Mouse (Mus musculus) intestine, embryonic 16.5 days (tissue): ENCODE results near the gene Pphln1. TPM values are rescaled to one million over a fixed set of nuclear protein-coding genes. Genes with fewer than 3 reads are reported as not detected.

ENCODE experiments used
- ATAC-seq: fragments of 200-750 bp; cut with Nextera tagmentation; 2 replicates; pipeline ENCODE4 v1.8.0; 2017; ENCODE audit warnings: moderate TSS enrichment, moderate library complexity
- H3K27ac ChIP-seq: fragments of 300-500 bp; sonication (generic); 2 replicates; pipeline ENCODE4 v1.5.1; 2014; ENCODE audit warnings: mild to moderate bottlenecking, low read length
- H3K27me3 ChIP-seq: fragments of 300-500 bp; sonication (generic); replicated peaks from 2 replicates; pipeline ENCODE4 v1.6.1; 2014; ENCODE audit warnings: low read length, control low read depth, mixed read lengths; ENCODE audit not compliant: control insufficient read depth, insufficient read depth
- H3K36me3 ChIP-seq: fragments of 300-500 bp; sonication (generic); 2 replicates; pipeline ENCODE4 v1.6.1; 2014; ENCODE audit warnings: low read length, control low read depth; ENCODE audit not compliant: control insufficient read depth, insufficient read depth
- H3K4me1 ChIP-seq: fragments of 300-500 bp; sonication (generic); 2 replicates; pipeline ENCODE4 v1.6.1; 2014; ENCODE audit warnings: low read length, control low read depth, mixed read lengths; ENCODE audit not compliant: control insufficient read depth, insufficient read depth
- H3K4me2 ChIP-seq: fragments of 300-500 bp; sonication (generic); 2 replicates; pipeline ENCODE4 v1.6.1; 2014; ENCODE audit warnings: low read depth, low read length, control low read depth
- H3K4me3 ChIP-seq: fragments of 300-500 bp; sonication (generic); 2 replicates; pipeline ENCODE4 v1.5.1; 2014; ENCODE audit warnings: mild to moderate bottlenecking, low read length
- H3K9ac ChIP-seq: fragments of 300-500 bp; sonication (generic); 2 replicates; pipeline ENCODE4 v1.6.1; 2014; ENCODE audit warnings: low read depth, low read length
- H3K9me3 ChIP-seq: fragments of 300-500 bp; sonication (generic); 2 replicates; pipeline ENCODE4 v1.6.1; 2016; ENCODE audit warnings: low read length, control low read depth; ENCODE audit not compliant: control insufficient read depth
- WGBS: fragments of 180-500 bp; shearing (Covaris S2); extraction: QIAGEN DNeasy Blood & Tissue Kit; methylation state at CpG from one replicate; pipeline ENCODE4 v1.1.7; 2014; 5-methylcytosine and 5-hydroxymethylcytosine counted together
- polyA plus RNA-seq: library from polyadenylated mRNA; unstranded; fragments of >200 nt; fragmentation: Nextera tagmentation; extraction: Ambion mirVana; gene quantifications from 2 replicates; pipeline ENCODE4 v1.2.1, GENCODE M21; 2015

Pphln1 gene
- polyA plus RNA-seq, 1 experiment from 2014 or later, result 29.2 TPM

DNA sequence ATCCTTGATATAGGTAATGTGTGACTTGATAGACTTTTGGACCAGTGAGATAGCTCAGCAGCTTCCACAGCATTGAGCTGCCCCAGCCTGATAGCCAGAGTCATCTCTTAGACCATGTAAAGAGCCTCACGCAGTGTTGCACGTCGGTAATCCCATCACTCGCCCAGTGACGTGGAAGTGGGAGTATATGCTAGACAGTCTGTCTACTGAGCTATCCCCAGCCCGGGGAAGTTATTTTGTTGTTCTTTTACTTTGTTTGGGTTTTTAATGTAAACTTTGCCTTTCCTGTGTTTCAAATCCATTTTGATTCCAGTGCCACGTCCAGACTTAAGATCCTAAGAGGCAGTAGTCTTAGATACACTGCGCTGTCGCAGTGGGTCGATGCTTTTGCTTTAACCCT, 83.0 kb downstream of the Pphln1 start:
- ATAC-seq, result no peak
- H3K9me3 ChIP-seq, result no peaks in the 10 kb centered on the region
- no peaks in the 10 kb centered on the region for H3K36me3 ChIP-seq
- H3K4me3 ChIP-seq, result no peak overlapping the region
- no peak overlapping the region for H3K9ac ChIP-seq
- no peak overlapping the region for H3K27ac ChIP-seq
- H3K4me1 ChIP-seq, result no peaks in the 10 kb centered on the region
- 75% methylated on average over 10 of the region's 10 CpGs for WGBS
- no peaks in the 10 kb centered on the region for H3K27me3 ChIP-seq
- H3K4me2 ChIP-seq, result no peak overlapping the region

DNA sequence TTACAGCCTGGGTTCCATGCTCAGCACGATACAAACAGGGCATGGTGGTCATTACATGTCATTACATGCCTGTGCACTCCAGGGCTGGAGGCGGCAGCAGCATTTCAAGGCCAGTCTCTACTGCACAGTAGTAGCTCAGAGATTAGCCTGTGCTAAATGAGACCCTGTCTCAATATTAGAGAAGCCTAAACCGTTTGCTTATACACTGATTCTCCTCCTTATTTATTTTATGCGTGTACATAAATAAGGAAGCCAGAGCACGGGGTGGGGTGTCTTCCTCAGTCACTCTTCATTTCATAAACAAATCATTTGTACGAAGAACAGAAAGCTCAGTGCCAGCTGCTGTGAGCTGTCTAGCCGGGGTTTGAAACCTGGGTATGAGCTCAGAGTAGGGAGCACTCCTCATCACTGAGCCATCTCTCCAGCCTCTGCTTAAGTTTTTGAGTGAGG, 86.1 kb downstream of the Pphln1 start:
- Histone ChIP-seq H3K9ac (no peak overlapping the region), H3K27ac (0 out of 2 replicates have a peak overlapping the region, but pooled peaks have one; percentile 16), H3K27me3 (no peaks in the 10 kb centered on the region), H3K9me3 (no peaks in the 10 kb centered on the region), H3K4me3 (no peak overlapping the region), H3K4me2 (no peak overlapping the region), H3K36me3 (no peaks in the 10 kb centered on the region), H3K4me1 (no peaks in the 10 kb centered on the region)
- WGBS, result 42% methylated on average over 7 of the region's 7 CpGs
- ATAC-seq, result peak; percentile 40; the same call in 1 of the 2 replicates

- Histone ChIP-seq H3K4me1 (no peaks in the 10 kb centered on the region), H3K27me3 (no peaks in the 10 kb centered on the region), H3K9me3 (no peaks in the 10 kb centered on the region), H3K27ac (no peak overlapping the region), H3K4me3 (no peak overlapping the region), H3K36me3 (no peaks in the 10 kb centered on the region), H3K4me2 (no peak overlapping the region), H3K9ac (no peak overlapping the region)
- ATAC-seq, result no peak
- WGBS, result 63% methylated on average over 3 of the region's 3 CpGs
Measured at GRCm38 (mm10) chr15:93485252-93485651, 87.1 kb downstream of the Pphln1 start.

GRCm38 (mm10) chr15:93486066-93486465, 87.9 kb downstream of the Pphln1 start:
- 60% methylated on average over 7 of the region's 7 CpGs for WGBS
- H3K36me3 ChIP-seq, result no peaks in the 10 kb centered on the region
- no peak for ATAC-seq
- no peaks in the 10 kb centered on the region for H3K4me1 ChIP-seq
- H3K27me3 ChIP-seq, result no peaks in the 10 kb centered on the region
- no peaks in the 10 kb centered on the region for H3K9me3 ChIP-seq
- no peak overlapping the region for H3K4me3 ChIP-seq
- H3K27ac ChIP-seq, result no peak overlapping the region; the same call in 1 of the 2 replicates
- no peak overlapping the region for H3K4me2 ChIP-seq
- H3K9ac ChIP-seq, result no peak overlapping the region

GRCm38 (mm10) chr15:93489597-93489996, 91.4 kb downstream of the Pphln1 start:
- Histone ChIP-seq H3K36me3 (no peaks in the 10 kb centered on the region), H3K4me2 (no peak overlapping the region), H3K27me3 (no peaks in the 10 kb centered on the region), H3K9me3 (no peaks in the 10 kb centered on the region), H3K9ac (no peak overlapping the region), H3K4me1 (no peaks in the 10 kb centered on the region), H3K4me3 (no peak overlapping the region), H3K27ac (no peak overlapping the region)
- WGBS, result 85% methylated on average over 4 of the region's 4 CpGs
- ATAC-seq, result no peak

DNA sequence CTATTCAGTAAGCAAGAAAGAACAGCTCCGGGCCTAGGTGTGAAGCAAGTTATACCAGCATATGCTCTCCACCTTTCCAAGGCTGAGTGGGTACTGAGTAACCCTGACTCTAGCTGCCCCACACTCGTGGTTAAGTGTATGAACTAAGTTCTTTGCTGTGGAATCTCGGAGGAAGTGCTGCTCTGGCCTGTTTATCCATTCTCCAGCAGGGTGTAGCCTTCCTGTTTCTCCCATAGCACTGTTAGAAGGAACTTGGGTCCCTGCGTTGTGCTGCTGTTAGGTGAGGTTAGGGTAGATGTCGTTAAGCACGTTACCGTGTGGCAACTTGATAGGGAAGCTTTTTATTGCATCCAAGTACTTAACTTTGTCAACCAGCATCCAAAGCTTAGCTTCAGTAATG, 96.5 kb downstream of the Pphln1 start:
- H3K27ac ChIP-seq, result no peak overlapping the region
- H3K4me2 ChIP-seq, result no peak overlapping the region
- ATAC-seq, result no peak
- no peak overlapping the region for H3K4me3 ChIP-seq
- H3K36me3 ChIP-seq, result no peaks in the 10 kb centered on the region; the same call in 1 of the 2 replicates
- no peaks in the 10 kb centered on the region for H3K4me1 ChIP-seq
- H3K9ac ChIP-seq, result no peak overlapping the region
- WGBS, result 71% methylated on average over 7 of the region's 7 CpGs
- H3K9me3 ChIP-seq, result no peaks in the 10 kb centered on the region
- no peaks in the 10 kb centered on the region for H3K27me3 ChIP-seq

DNA sequence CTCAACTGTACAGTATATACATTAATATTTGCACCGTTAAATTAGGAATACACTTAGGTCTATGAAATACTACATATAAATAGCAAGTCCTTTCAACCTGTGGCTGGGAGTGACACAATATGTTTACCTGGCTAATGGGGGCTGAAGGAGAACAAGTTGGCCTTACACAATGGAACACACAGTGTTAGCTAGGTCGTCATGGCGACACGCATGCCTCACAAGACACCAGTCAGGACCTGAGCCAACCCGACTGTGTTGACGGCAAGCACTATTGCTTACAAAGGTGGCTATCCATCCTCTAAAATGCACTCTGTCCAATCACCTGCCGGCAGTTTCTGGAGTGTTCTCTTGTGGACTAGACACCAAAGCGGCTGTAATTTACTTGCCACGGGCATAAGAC, 101.7 kb downstream of the Pphln1 start:
- WGBS, result 78% methylated on average over 9 of the region's 9 CpGs
- H3K9ac ChIP-seq, result no peak overlapping the region
- H3K4me2 ChIP-seq, result no peak overlapping the region
- no peaks in the 10 kb centered on the region for H3K9me3 ChIP-seq
- H3K27me3 ChIP-seq, result no peaks in the 10 kb centered on the region
- no peak for ATAC-seq
- H3K36me3 ChIP-seq, result peaks cover 27% of the 10 kb centered on the region
- H3K4me3 ChIP-seq, result no peak overlapping the region
- no peak overlapping the region for H3K27ac ChIP-seq
- no peaks in the 10 kb centered on the region for H3K4me1 ChIP-seq

DNA sequence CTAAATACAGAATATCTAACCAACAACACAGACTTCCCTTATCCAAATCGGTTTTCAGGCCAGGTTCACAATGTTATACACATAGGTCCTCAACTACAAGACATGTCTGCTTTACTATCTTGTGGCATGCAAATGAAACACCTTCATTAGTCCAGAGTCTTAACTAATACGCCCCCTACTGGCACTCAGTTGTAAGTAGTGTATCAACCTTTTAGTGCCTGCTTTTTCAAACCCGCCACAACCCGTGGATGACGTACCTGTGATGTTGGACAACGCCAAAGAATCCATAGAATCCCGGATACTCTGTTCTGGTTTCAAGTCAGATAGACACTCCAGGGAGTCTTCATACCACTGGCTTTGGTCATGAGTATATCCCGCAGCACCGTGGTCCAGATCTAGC, 104.6 kb downstream of the Pphln1 start:
- Histone ChIP-seq H3K4me1 (no peaks in the 10 kb centered on the region), H3K9me3 (no peaks in the 10 kb centered on the region), H3K27me3 (no peaks in the 10 kb centered on the region), H3K4me2 (no peak overlapping the region), H3K36me3 (peaks cover 27% of the 10 kb centered on the region), H3K27ac (no peak overlapping the region), H3K4me3 (no peak overlapping the region), H3K9ac (no peak overlapping the region)
- WGBS, result 93% methylated on average over 9 of the region's 9 CpGs
- ATAC-seq, result no peak

DNA sequence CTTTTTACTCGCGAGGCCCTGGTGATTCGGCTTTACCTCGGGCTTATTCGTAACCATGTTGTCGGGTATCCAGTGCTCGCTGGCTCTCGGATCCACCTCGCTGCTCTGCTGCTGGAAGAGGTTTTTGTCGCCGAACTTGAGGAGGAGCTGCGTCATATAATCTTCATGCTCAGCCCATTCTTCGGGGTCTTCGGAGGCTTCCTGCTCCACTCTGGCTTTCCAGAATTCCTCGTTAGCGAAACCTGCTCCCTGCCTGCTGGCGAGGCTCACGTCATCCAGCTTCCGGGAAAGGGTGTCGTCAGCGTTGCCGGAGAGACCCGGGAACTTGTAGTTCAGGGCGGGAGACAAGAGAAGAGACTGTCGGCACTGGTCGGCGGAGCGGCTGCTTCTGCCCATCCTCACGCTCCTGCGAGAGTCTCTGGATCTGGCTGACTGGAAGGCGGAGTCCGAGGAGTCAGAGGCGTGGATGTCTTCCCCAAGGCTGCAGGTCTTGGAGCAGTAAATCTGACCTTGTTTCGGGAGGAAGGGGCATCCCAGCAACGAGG, 105.1 kb downstream of the Pphln1 start:
- Histone ChIP-seq H3K9me3 (no peaks in the 10 kb centered on the region), H3K4me3 (no peak overlapping the region), H3K4me1 (no peaks in the 10 kb centered on the region), H3K27ac (no peak overlapping the region), H3K4me2 (no peak overlapping the region), H3K9ac (no peak overlapping the region), H3K27me3 (no peaks in the 10 kb centered on the region), H3K36me3 (peaks cover 29% of the 10 kb centered on the region)
- no peak for ATAC-seq
- 95% methylated on average over 35 of the region's 35 CpGs for WGBS

GRCm38 (mm10) chr15:93504808-93505207, 106.7 kb downstream of the Pphln1 start:
- H3K27me3 ChIP-seq, result no peaks in the 10 kb centered on the region
- no peak overlapping the region for H3K4me2 ChIP-seq
- H3K9me3 ChIP-seq, result no peaks in the 10 kb centered on the region
- ATAC-seq, result no peak
- WGBS, result 91% methylated on average over 17 of the region's 17 CpGs
- peaks cover 36% of the 10 kb centered on the region for H3K36me3 ChIP-seq
- H3K4me1 ChIP-seq, result no peaks in the 10 kb centered on the region
- H3K9ac ChIP-seq, result no peak overlapping the region
- no peak overlapping the region for H3K4me3 ChIP-seq
- H3K27ac ChIP-seq, result no peak overlapping the region
